Mouse (Mus musculus): ENCODE data around the gene Mapk9. TPM values are rescaled to one million over a fixed set of nuclear protein-coding genes. Genes with fewer than 3 reads are reported as not detected.
A peak's percentile ranks its signal among the peaks of the same experiment; 100 is the strongest.
"Not testable (repeated sequence)": the region's sequence is repeated elsewhere in the genome, so short reads cannot be mapped to it uniquely, and the experiment has no call there.

Gene Mapk9
- 100 to 1,000 TPM; 151 to 155 TPM for total RNA-seq (2021)
- long read RNA-seq, full-length matches to known transcripts: 137 of 213 reads
- long read RNA-seq, partial matches to known transcripts: 44 of 213 reads
- long read RNA-seq, other reads (novel, unspliced or antisense): 32 of 213 reads

- peak; percentile 97 to 99 for DNase-seq (ENCODE audit: low spot score in 2 of 2)
These were observed at the start of gene Mapk9 for GRCm38 (mm10) chr11:49846401-49847070. Gene Mapk9, plus strand, starts transcription at chr11:49846751.

- no peak for DNase-seq (ENCODE audit: low spot score in 2 of 2)
These were observed 47.6 kb upstream of the Mapk9 start for GRCm38 (mm10) chr11:49798931-49799330.

- DNase-seq (ENCODE audit: low spot score in 2 of 2): no peak
These were observed 45.0 kb upstream of the Mapk9 start for GRCm38 (mm10) chr11:49801516-49801915.

- no peak for DNase-seq (ENCODE audit: low spot score in 2 of 2)
These were observed 42.8 kb upstream of the Mapk9 start for GRCm38 (mm10) chr11:49803801-49804200.

GRCm38 (mm10) chr11:49806218-49806617 is 40.3 kb upstream of the Mapk9 start:
- no peak for DNase-seq (ENCODE audit: low spot score in 2 of 2)

- no peak for DNase-seq (ENCODE audit: low spot score in 2 of 2)
These were observed 37.6 kb upstream of the Mapk9 start for GRCm38 (mm10) chr11:49808946-49809345.

GRCm38 (mm10) chr11:49810696-49811095 is 35.9 kb upstream of the Mapk9 start:
- not testable (repeated sequence) for DNase-seq (ENCODE audit: low spot score in 2 of 2)

GRCm38 (mm10) chr11:49811099-49811541 is 35.4 kb upstream of the Mapk9 start:
- DNase-seq (ENCODE audit: low spot score in 2 of 2): no peak

- DNase-seq (ENCODE audit: low spot score in 2 of 2): no peak
These were observed 34.7 kb upstream of the Mapk9 start for GRCm38 (mm10) chr11:49811879-49812278.

GRCm38 (mm10) chr11:49818869-49819566 is 27.5 kb upstream of the Mapk9 start:
- DNase-seq (ENCODE audit: low spot score in 2 of 2): peak; percentile 78 to 80

- peak in 1 of 2 experiments; percentile 4 for DNase-seq (ENCODE audit: low spot score in 2 of 2)
These were observed 26.9 kb upstream of the Mapk9 start for GRCm38 (mm10) chr11:49819676-49820075.

- no peak for DNase-seq (ENCODE audit: low spot score in 2 of 2)
These were observed 25.6 kb upstream of the Mapk9 start for GRCm38 (mm10) chr11:49820928-49821327.

- DNase-seq (ENCODE audit: low spot score in 2 of 2): no peak
These were observed 25.0 kb upstream of the Mapk9 start for GRCm38 (mm10) chr11:49821546-49821945.

- DNase-seq (ENCODE audit: low spot score in 2 of 2): no peak
These were observed 24.2 kb upstream of the Mapk9 start for GRCm38 (mm10) chr11:49822337-49822736.

- DNase-seq (ENCODE audit: low spot score in 2 of 2): peak in 1 of 2 experiments; percentile 45
These were observed 21.7 kb upstream of the Mapk9 start for GRCm38 (mm10) chr11:49824896-49825295.

GRCm38 (mm10) chr11:49827243-49827642 is 19.3 kb upstream of the Mapk9 start:
- no peak for DNase-seq (ENCODE audit: low spot score in 2 of 2)

GRCm38 (mm10) chr11:49829176-49829745 is 17.3 kb upstream of the Mapk9 start:
- no peak for DNase-seq (ENCODE audit: low spot score in 2 of 2)

- no peak for DNase-seq (ENCODE audit: low spot score in 2 of 2)
These were observed 14.6 kb upstream of the Mapk9 start for GRCm38 (mm10) chr11:49831980-49832379.

GRCm38 (mm10) chr11:49832962-49833361 is 13.6 kb upstream of the Mapk9 start:
- DNase-seq (ENCODE audit: low spot score in 2 of 2): no peak

GRCm38 (mm10) chr11:49834248-49834647 is 12.3 kb upstream of the Mapk9 start:
- DNase-seq (ENCODE audit: low spot score in 2 of 2): no peak

- no peak for DNase-seq (ENCODE audit: low spot score in 2 of 2)
These were observed 11.1 kb upstream of the Mapk9 start for GRCm38 (mm10) chr11:49835257-49835956.
